Comparison of ENCODE assay signal across 10 mouse cellular contexts in genomic region chrX:153976914-153977313, GRCm38 (mm10). TPM values are rescaled to one million over a fixed set of nuclear protein-coding genes. Genes with fewer than 3 reads are reported as not detected.
"Had no signal": no experiment of that assay in that cellular context is flagged by ENCODE, and none has a peak within 500 bp of the region (broad histone marks: within the 10 kb centered on the region; RNA-seq: fewer than 3 reads in every experiment).

No protein-coding gene starts in this region.

RNA-seq across cellular contexts. Expression of gene Samt1, which starts 35.5 kb away (rescaled TPM):
- polyA plus RNA-seq: limb, embryonic 12.5 days; liver, embryonic 13.5 days; liver, postnatal 0 days; lung, embryonic 15.5 days; macrophage; midbrain, embryonic 10.5 days; neural tube, embryonic 14.5 days; small intestine, adult 2 months; stomach, embryonic 16.5 days; thymus, postnatal 0 days had no signal

RNA-seq across cellular contexts. Expression of gene 4921511M17Rik, which starts 56.7 kb away (rescaled TPM):
- polyA plus RNA-seq: limb, embryonic 12.5 days; liver, embryonic 13.5 days; liver, postnatal 0 days; lung, embryonic 15.5 days; macrophage; midbrain, embryonic 10.5 days; neural tube, embryonic 14.5 days; small intestine, adult 2 months; stomach, embryonic 16.5 days; thymus, postnatal 0 days had no signal
